Mouse (Mus musculus) ES-E14 (cell line): ENCODE measurements around the gene Cd302. TPM values are rescaled to one million over a fixed set of nuclear protein-coding genes. Genes with fewer than 3 reads are reported as not detected.

Experiments
- DNase-seq: peaks from one replicate; pipeline ENCODE4 v3.0.0-alpha.2; 2013; ENCODE audit warnings: low read depth, low spot score
- H3K27ac ChIP-seq: 2 replicates; pipeline ENCODE4 v1.5.1; 2012; ENCODE audit warnings: low read depth, mild to moderate bottlenecking, low read length, moderate library complexity, mixed read lengths; ENCODE audit not compliant: poor library complexity, insufficient read depth, severe bottlenecking
- H3K36me3 ChIP-seq: 2 replicates; pipeline ENCODE4 v1.6.1; 2012; ENCODE audit warnings: mild to moderate bottlenecking, low read length, moderate library complexity, mixed read lengths; ENCODE audit not compliant: control insufficient read depth, poor library complexity, insufficient read depth, severe bottlenecking
- H3K4me1 ChIP-seq, 2 experiments: fragments of 150-350 bp in 1 of 2; sonication (generic) in 1 of 2; 2 replicates each; pipeline ENCODE4 v1.6.1; 2012; ENCODE audit warnings: low read length in 2 of 2, mild to moderate bottlenecking in 1 of 2, mixed read lengths in 1 of 2; ENCODE audit not compliant: control insufficient read depth in 2 of 2, insufficient read depth in 2 of 2, poor library complexity in 1 of 2
- H3K4me3 ChIP-seq, 2 experiments: fragments of 150-350 bp in 1 of 2; sonication (generic) in 1 of 2; 2 replicates each; pipeline ENCODE4 v1.5.1; 2012; ENCODE audit warnings: low read length in 2 of 2, low read depth in 1 of 2, mild to moderate bottlenecking in 1 of 2, mixed read lengths in 1 of 2; ENCODE audit not compliant: insufficient read depth in 1 of 2, poor library complexity in 1 of 2, severe bottlenecking in 1 of 2
- H3K9ac ChIP-seq: 2 replicates; pipeline ENCODE4 v1.6.1; 2012; ENCODE audit warnings: low read depth, mild to moderate bottlenecking, low read length, mixed read lengths; ENCODE audit not compliant: poor library complexity, insufficient read depth, severe bottlenecking
- H3K9me3 ChIP-seq: fragments of 150-350 bp; sonication (generic); 2 replicates; pipeline ENCODE4 v1.6.1; 2012; ENCODE audit warnings: low read depth, mild to moderate bottlenecking, low read length; ENCODE audit not compliant: control insufficient read depth, insufficient read depth
- CHD2 ChIP-seq: IDR thresholded peaks from 2 replicates; pipeline ENCODE4 v1.6.1; 2014; ENCODE audit warnings: mild to moderate bottlenecking, low read depth, low read length, inconsistent platforms
- HCFC1 ChIP-seq: IDR thresholded peaks from 2 replicates; pipeline ENCODE4 v1.6.1; 2012; ENCODE audit warnings: low read length, inconsistent platforms, borderline replicate concordance; ENCODE audit not compliant: insufficient read depth
- MAFK ChIP-seq: IDR thresholded peaks from 2 replicates; pipeline ENCODE4 v1.6.1; 2014; ENCODE audit warnings: mild to moderate bottlenecking, low read depth, low read length, inconsistent platforms; ENCODE audit not compliant: insufficient read depth
- ZC3H11A ChIP-seq: IDR thresholded peaks from 2 replicates; pipeline ENCODE4 v1.6.1; 2012; ENCODE audit warnings: low read depth, mild to moderate bottlenecking, inconsistent platforms, low read length, borderline replicate concordance
- ZNF384 ChIP-seq: IDR thresholded peaks from 2 replicates; pipeline ENCODE4 v1.6.1; 2012; ENCODE audit warnings: low read depth, low read length, inconsistent platforms
- in situ Hi-C, 2 experiments: fragments of 600-800 bp; cut with MboI; formaldehyde crosslinking; loops; one replicate each; pipeline ENCODE4 v1.15.1; 2025; ENCODE audit warnings: low sequenced_read_pairs in 2 of 2, inconsistent platforms in 1 of 2; ENCODE audit not compliant: unreplicated experiment in 2 of 2
- total RNA-seq: library from RNA; depleted of rRNA; stranded (reverse); fragments of 300-350 nt; gene quantifications from 2 replicates; pipeline ENCODE4 v1.2.3, GENCODE M21; 2012

The Cd302 gene
- total RNA-seq, 1 experiment = 2.5 TPM

GRCm38 (mm10) chr2:60282625-60283024, 1.7 kb downstream of the Cd302 start:
- Histone ChIP-seq H3K4me3 (no peak overlapping the region), H3K36me3 (no peaks in the 10 kb centered on the region), H3K27ac (no peak overlapping the region), H3K9me3 (no peaks in the 10 kb centered on the region), H3K4me1 (peaks cover 0 to 4% of the 10 kb centered on the region in 2 experiments; a peak in 1 of 4 replicates), H3K9ac (no peak overlapping the region)
- no peak for TF ChIP-seq MAFK
- no peak for TF ChIP-seq ZC3H11A
- TF ChIP-seq CHD2 = no peak
- TF ChIP-seq ZNF384 = no peak
- TF ChIP-seq HCFC1 = no peak
- in situ Hi-C loops = no loop called here
- DNase-seq = no peak

- no peak overlapping the region for H3K4me3 ChIP-seq
- DNase-seq = no peak
- H3K4me1 ChIP-seq = peaks cover 0 to 2% of the 10 kb centered on the region in 2 experiments; a peak in 1 of 4 replicates
- TF ChIP-seq CHD2 = no peak
- no peak for TF ChIP-seq ZC3H11A
- no peak for TF ChIP-seq HCFC1
- no peak for TF ChIP-seq ZNF384
- no peak for TF ChIP-seq MAFK
- no peak overlapping the region for H3K9ac ChIP-seq
- no peaks in the 10 kb centered on the region for H3K9me3 ChIP-seq
- H3K27ac ChIP-seq = no peak overlapping the region
- in situ Hi-C loops = no loop called here
- no peaks in the 10 kb centered on the region for H3K36me3 ChIP-seq
These were observed 5.7 kb downstream of the Cd302 start for GRCm38 (mm10) chr2:60278627-60279026.

GRCm38 (mm10) chr2:60269856-60270479, 14.3 kb downstream of the Cd302 start:
- Histone ChIP-seq H3K27ac (no peak overlapping the region), H3K36me3 (no peaks in the 10 kb centered on the region), H3K4me1 (peaks cover 0 to 10% of the 10 kb centered on the region in 2 experiments; a peak in 2 of 4 replicates), H3K9ac (no peak overlapping the region), H3K4me3 (no peak overlapping the region), H3K9me3 (no peaks in the 10 kb centered on the region)
- in situ Hi-C loops = no loop called here
- TF ChIP-seq ZC3H11A (no peak), ZNF384 (no peak), MAFK (no peak), HCFC1 (no peak), CHD2 (no peak)
- no peak for DNase-seq

GRCm38 (mm10) chr2:60267567-60267966, 16.7 kb downstream of the Cd302 start:
- TF ChIP-seq ZNF384 (no peak), HCFC1 (no peak), ZC3H11A (no peak), MAFK (no peak)
- Histone ChIP-seq H3K4me3 (peak overlapping the region; percentile 32 to 38; a peak in 3 of 4 replicates), H3K9me3 (no peaks in the 10 kb centered on the region), H3K4me1 (peaks cover 0 to 10% of the 10 kb centered on the region in 2 experiments; a peak in 2 of 4 replicates), H3K36me3 (no peaks in the 10 kb centered on the region), H3K9ac (peak overlapping the region; percentile 36), H3K27ac (peak overlapping the region; percentile 93)
- in situ Hi-C loops = no loop called here
- no peak for DNase-seq
